Mouse (Mus musculus) kidney, adult 2 months (tissue): ENCODE measurements around the gene Smn1. TPM values are rescaled to one million over a fixed set of nuclear protein-coding genes. Genes with fewer than 3 reads are reported as not detected.

Experiments used
- polyA plus RNA-seq: library from polyadenylated mRNA; depleted of rRNA; stranded (reverse); fragments of >200 nt; gene quantifications from 2 replicates; pipeline ENCODE4 v1.2.3, GENCODE M21; 2012; rRNA removed

Gene Smn1
- polyA plus RNA-seq, 1 experiment: 14.3 TPM

Other genes with a start within 250 kb of the Smn1 start
- gene Cartpt, start 223.8 kb upstream of the Smn1 start, polyA plus RNA-seq: not detected in 2 replicates
- gene Mccc2, start 109.2 kb upstream of the Smn1 start, polyA plus RNA-seq: 73.5 and 79.5 TPM in 2 replicates
- 1.6 and 2.2 TPM in 2 replicates for gene Bdp1, start 20.8 kb upstream of the Smn1 start, polyA plus RNA-seq
- 8.3 and 11.5 TPM in 2 replicates for gene Serf1, start 16.8 kb upstream of the Smn1 start, polyA plus RNA-seq
- 1.0 TPM in 2 replicates for gene Naip2, start 77.2 kb downstream of the Smn1 start, polyA plus RNA-seq
- gene Naip5, start 121.5 kb downstream of the Smn1 start, polyA plus RNA-seq: 0.42 and 0.84 TPM in 2 replicates
- 0.30 and 0.47 TPM in 2 replicates for gene Naip6, start 192.8 kb downstream of the Smn1 start, polyA plus RNA-seq